Mouse (Mus musculus) C2C12 (cell line): ENCODE data around the gene Ap2a1. TPM values are rescaled to one million over a fixed set of nuclear protein-coding genes. Genes with fewer than 3 reads are reported as not detected.

Source experiments
- H3K27me3 ChIP-seq: one replicate; pipeline ENCODE4 v1.6.1; 2011; ENCODE audit not compliant: control insufficient read depth, insufficient read depth, insufficient read length
- H3K36me3 ChIP-seq: one replicate; pipeline ENCODE4 v1.6.1; 2011; ENCODE audit not compliant: control insufficient read depth, insufficient read depth
- H3K4me3 ChIP-seq: one replicate; pipeline ENCODE4 v1.5.1; 2011; ENCODE audit warnings: mild to moderate bottlenecking, control low read depth; ENCODE audit not compliant: poor library complexity, insufficient read depth, severe bottlenecking
- H3K79me2 ChIP-seq: one replicate; pipeline ENCODE4 v1.6.1; 2011; ENCODE audit not compliant: control insufficient read depth, insufficient read depth
- H3K79me3 ChIP-seq: one replicate; pipeline ENCODE4 v1.6.1; 2011; ENCODE audit warnings: low read depth, control low read depth
- H3ac ChIP-seq: one replicate; pipeline ENCODE3; 2011; ENCODE audit warnings: low read depth; ENCODE audit not compliant: control insufficient read depth, insufficient read length
- CEBPB ChIP-seq: IDR thresholded peaks from one replicate; pipeline ENCODE4 v1.6.1; 2011; ENCODE audit warnings: low read depth, mild to moderate bottlenecking, control low read depth, moderate library complexity
- CTCF ChIP-seq: IDR thresholded peaks from one replicate; pipeline ENCODE4 v1.5.1; 2011; ENCODE audit not compliant: control insufficient read depth, insufficient read depth, insufficient read length
- FOSL1 ChIP-seq: IDR thresholded peaks from one replicate; pipeline ENCODE4 v1.8.0; 2011; ENCODE audit warnings: mild to moderate bottlenecking, low read length; ENCODE audit not compliant: poor library complexity, insufficient read depth, severe bottlenecking
- MAX ChIP-seq: IDR thresholded peaks from one replicate; pipeline ENCODE4 v1.6.1; 2011; ENCODE audit warnings: mild to moderate bottlenecking, control low read depth
- MYOD1 ChIP-seq: IDR thresholded peaks from one replicate; pipeline ENCODE4 v1.6.1; 2011; ENCODE audit warnings: low read depth; ENCODE audit not compliant: control insufficient read depth, insufficient read length
- MYOG ChIP-seq: IDR thresholded peaks from one replicate; pipeline ENCODE4 v1.6.1; 2011; ENCODE audit not compliant: control insufficient read depth, insufficient read length; ENCODE audit errors: extremely low read depth
- USF1 ChIP-seq: IDR thresholded peaks from one replicate; pipeline ENCODE4 v1.6.1; 2011; ENCODE audit warnings: low read depth, mild to moderate bottlenecking, control low read depth, moderate library complexity
- long read RNA-seq, 2 experiments: library from polyadenylated mRNA; unstranded; transcript quantifications; one replicate each; pipeline ENCODE4 v2.0.0; 2019 to 2020
- polyA plus RNA-seq: library from polyadenylated mRNA; unstranded; fragments of >200 nt; fragmentation: generic; extraction: Trizol; gene quantifications from one replicate; pipeline ENCODE4 v1.2.1, GENCODE M21; 2012; ENCODE audit warnings: missing spikeins

Ap2a1 gene
- polyA plus RNA-seq = 129 TPM
- long read RNA-seq, experiment 1, transcript Ap2a1-202 (23 exons, 3,301 nt) = major isoform, 5 of 16 reads
- long read RNA-seq, experiment 1, partial matches to known transcripts = 7 of 16 reads
- long read RNA-seq, experiment 1, other reads (novel, unspliced or antisense) = 4 of 16 reads
- long read RNA-seq, experiment 2, transcript Ap2a1-202 (23 exons, 3,301 nt) = major isoform, 443 of 538 reads
- long read RNA-seq, experiment 2, partial matches to known transcripts = 24 of 538 reads
- long read RNA-seq, experiment 2, other reads (novel, unspliced or antisense) = 64 of 538 reads

- Histone ChIP-seq H3K79me2 (peaks cover 40% of the 10 kb centered on the region), H3K79me3 (peaks cover 19% of the 10 kb centered on the region), H3K36me3 (peaks cover 5% of the 10 kb centered on the region), H3K27me3 (no peaks in the 10 kb centered on the region), H3ac (peak within 1 kb of the TSS; percentile 76), H3K4me3 (peak within 1 kb of the TSS; percentile 65)
- TF ChIP-seq CEBPB (no peak), MYOG (no peak), CTCF (no peak), MYOD1 (no peak), MAX (no peak), USF1 (no peak), FOSL1 (no peak)
Observed at GRCm38 (mm10) chr7:44929204-44930151, at the start of gene Ap2a1. Gene Ap2a1, minus strand, starts transcription at chr7:44929496.

GRCm38 (mm10) chr7:44978300-44978699 lies 49.0 kb upstream of the Ap2a1 start:
- Histone ChIP-seq H3K79me2 (peaks cover 37% of the 10 kb centered on the region), H3K79me3 (peaks cover 14% of the 10 kb centered on the region), H3K36me3 (peaks cover 72% of the 10 kb centered on the region), H3K4me3 (no peak overlapping the region), H3K27me3 (no peaks in the 10 kb centered on the region), H3ac (no peak overlapping the region)
- TF ChIP-seq FOSL1 = no peak
- TF ChIP-seq CEBPB = no peak
- TF ChIP-seq CTCF = no peak
- TF ChIP-seq MYOD1 = no peak
- TF ChIP-seq USF1 = no peak
- no peak for TF ChIP-seq MAX
- TF ChIP-seq MYOG = no peak

DNA sequence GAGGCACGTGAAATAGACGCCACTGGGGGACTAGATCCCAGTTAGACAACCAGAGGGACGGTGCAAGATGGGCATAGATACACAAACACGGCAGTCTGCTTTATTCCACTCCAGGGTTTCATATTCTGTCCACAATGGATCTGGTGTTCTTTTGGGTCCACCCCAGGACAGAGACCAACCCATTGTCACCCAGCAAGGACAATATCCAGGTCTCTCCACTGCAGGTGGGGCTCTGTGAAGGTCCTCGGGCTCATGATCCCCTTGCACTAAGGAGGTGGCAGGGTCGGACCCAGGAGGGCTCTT lies 45.8 kb upstream of the Ap2a1 start:
- Histone ChIP-seq H3ac (no peak overlapping the region), H3K27me3 (no peaks in the 10 kb centered on the region), H3K79me2 (peaks cover 5% of the 10 kb centered on the region), H3K79me3 (no peaks in the 10 kb centered on the region), H3K4me3 (no peak overlapping the region), H3K36me3 (peaks cover 44% of the 10 kb centered on the region)
- no peak for TF ChIP-seq CTCF

GRCm38 (mm10) chr7:44974383-44975116 lies 45.3 kb upstream of the Ap2a1 start, which contains the start of gene Cpt1c:
Gene Cpt1c, minus strand, starts transcription at chr7:44974851.
- H3ac ChIP-seq = peak within 1 kb of the TSS; percentile 42
- TF ChIP-seq USF1 (no peak), MYOD1 (no peak), MAX (no peak), MYOG (no peak), CEBPB (no peak), FOSL1 (no peak), CTCF (no peak)
- no peak within 1 kb of the TSS for H3K4me3 ChIP-seq
- H3K36me3 ChIP-seq = peaks cover 39% of the 10 kb centered on the region
- H3K79me3 ChIP-seq = no peaks in the 10 kb centered on the region
- no peaks in the 10 kb centered on the region for H3K27me3 ChIP-seq
- H3K79me2 ChIP-seq = peaks cover under 1% of the 10 kb centered on the region

GRCm38 (mm10) chr7:44973415-44974130 lies 44.3 kb upstream of the Ap2a1 start:
- Histone ChIP-seq H3K4me3 (no peak overlapping the region), H3K79me3 (no peaks in the 10 kb centered on the region), H3K27me3 (no peaks in the 10 kb centered on the region), H3K79me2 (no peaks in the 10 kb centered on the region), H3ac (no peak overlapping the region), H3K36me3 (peaks cover 29% of the 10 kb centered on the region)
- TF ChIP-seq MAX = no peak
- TF ChIP-seq MYOG = no peak
- no peak for TF ChIP-seq CTCF
